Mouse (Mus musculus): ENCODE measurements around the gene Nr1i2. TPM values are rescaled to one million over a fixed set of nuclear protein-coding genes. Genes with fewer than 3 reads are reported as not detected.

Nr1i2 gene
- polyA plus RNA-seq, 1 experiment = not detected

- H3K4me3 ChIP-seq (ENCODE audit: low read depth, low read length) = no peak overlapping the region
- no peak overlapping the region for H3K27ac ChIP-seq (ENCODE audit: insufficient read depth, low read length)
- peaks cover 6% of the 10 kb centered on the region for H3K4me1 ChIP-seq (ENCODE audit: control insufficient read depth, insufficient read depth, low read length)
- no peaks in the 10 kb centered on the region for H3K27me3 ChIP-seq (ENCODE audit: control insufficient read depth, insufficient read depth, low read length, poor library complexity, severe bottlenecking)
- no peak for TF ChIP-seq CTCF (IDR thresholded peaks at IDR 0.05; ENCODE audit: low read depth, low read length)
- no peak for TF ChIP-seq EP300 (IDR thresholded peaks at IDR 0.05; ENCODE audit: insufficient read depth, low read depth, low read length)
- TF ChIP-seq POLR2A (IDR thresholded peaks at IDR 0.05; ENCODE audit: insufficient read depth, low read length) = no peak
- no peak overlapping the region for H3K9ac ChIP-seq (ENCODE audit: low read depth, poor library complexity, severe bottlenecking)
- H3K36me3 ChIP-seq (ENCODE audit: control insufficient read depth, insufficient read depth, low read length, poor library complexity, severe bottlenecking) = no peaks in the 10 kb centered on the region
- H3K9me3 ChIP-seq (replicated peaks; ENCODE audit: control insufficient read depth, insufficient read depth, low read length, poor library complexity, severe bottlenecking) = no peaks in the 10 kb centered on the region
These were observed 46.2 kb downstream of the Nr1i2 start for GRCm38 (mm10) chr16:38248331-38248961.

GRCm38 (mm10) chr16:38245849-38246585 is 48.6 kb downstream of the Nr1i2 start:
- H3K4me3 ChIP-seq (ENCODE audit: low read depth, low read length) = no peak overlapping the region
- H3K36me3 ChIP-seq (ENCODE audit: control insufficient read depth, insufficient read depth, low read length, poor library complexity, severe bottlenecking) = no peaks in the 10 kb centered on the region
- H3K27me3 ChIP-seq (ENCODE audit: control insufficient read depth, insufficient read depth, low read length, poor library complexity, severe bottlenecking) = no peaks in the 10 kb centered on the region
- no peak for TF ChIP-seq CTCF (IDR thresholded peaks at IDR 0.05; ENCODE audit: low read depth, low read length)
- no peak for TF ChIP-seq POLR2A (IDR thresholded peaks at IDR 0.05; ENCODE audit: insufficient read depth, low read length)
- H3K9me3 ChIP-seq (replicated peaks; ENCODE audit: control insufficient read depth, insufficient read depth, low read length, poor library complexity, severe bottlenecking) = no peaks in the 10 kb centered on the region
- H3K27ac ChIP-seq (ENCODE audit: insufficient read depth, low read length) = no peak overlapping the region
- H3K4me1 ChIP-seq (ENCODE audit: control insufficient read depth, insufficient read depth, low read length) = peaks cover 6% of the 10 kb centered on the region
- H3K9ac ChIP-seq (ENCODE audit: low read depth, poor library complexity, severe bottlenecking) = no peak overlapping the region

- no peaks in the 10 kb centered on the region for H3K9me3 ChIP-seq (replicated peaks; ENCODE audit: control insufficient read depth, insufficient read depth, low read length, poor library complexity, severe bottlenecking)
- H3K27me3 ChIP-seq (ENCODE audit: control insufficient read depth, insufficient read depth, low read length, poor library complexity, severe bottlenecking) = no peaks in the 10 kb centered on the region
- H3K4me3 ChIP-seq (ENCODE audit: low read depth, low read length) = no peak overlapping the region
- no peaks in the 10 kb centered on the region for H3K36me3 ChIP-seq (ENCODE audit: control insufficient read depth, insufficient read depth, low read length, poor library complexity, severe bottlenecking)
- no peak overlapping the region for H3K9ac ChIP-seq (ENCODE audit: low read depth, poor library complexity, severe bottlenecking)
- peaks cover 6% of the 10 kb centered on the region for H3K4me1 ChIP-seq (ENCODE audit: control insufficient read depth, insufficient read depth, low read length)
- no peak overlapping the region for H3K27ac ChIP-seq (ENCODE audit: insufficient read depth, low read length)
- TF ChIP-seq POLR2A (IDR thresholded peaks at IDR 0.05; ENCODE audit: insufficient read depth, low read length) (no peak), CTCF (IDR thresholded peaks at IDR 0.05; ENCODE audit: low read depth, low read length) (no peak), EP300 (IDR thresholded peaks at IDR 0.05; ENCODE audit: insufficient read depth, low read depth, low read length) (no peak)
These were observed 49.2 kb downstream of the Nr1i2 start for GRCm38 (mm10) chr16:38245379-38245778.

- Histone ChIP-seq H3K9me3 (replicated peaks; ENCODE audit: control insufficient read depth, insufficient read depth, low read length, poor library complexity, severe bottlenecking) (no peaks in the 10 kb centered on the region), H3K27ac (ENCODE audit: insufficient read depth, low read length) (no peak overlapping the region), H3K9ac (ENCODE audit: low read depth, poor library complexity, severe bottlenecking) (no peak overlapping the region), H3K27me3 (ENCODE audit: control insufficient read depth, insufficient read depth, low read length, poor library complexity, severe bottlenecking) (no peaks in the 10 kb centered on the region), H3K4me3 (ENCODE audit: low read depth, low read length) (no peak overlapping the region), H3K36me3 (ENCODE audit: control insufficient read depth, insufficient read depth, low read length, poor library complexity, severe bottlenecking) (no peaks in the 10 kb centered on the region), H3K4me1 (ENCODE audit: control insufficient read depth, insufficient read depth, low read length) (peaks cover 2% of the 10 kb centered on the region)
- no peak for TF ChIP-seq CTCF (IDR thresholded peaks at IDR 0.05; ENCODE audit: low read depth, low read length)
- no peak for TF ChIP-seq EP300 (IDR thresholded peaks at IDR 0.05; ENCODE audit: insufficient read depth, low read depth, low read length)
- TF ChIP-seq POLR2A (IDR thresholded peaks at IDR 0.05; ENCODE audit: insufficient read depth, low read length) = no peak
These were observed 50.5 kb downstream of the Nr1i2 start for GRCm38 (mm10) chr16:38244111-38244510.

- Histone ChIP-seq H3K27me3 (ENCODE audit: control insufficient read depth, insufficient read depth, low read length, poor library complexity, severe bottlenecking) (no peaks in the 10 kb centered on the region), H3K9ac (ENCODE audit: low read depth, poor library complexity, severe bottlenecking) (no peak overlapping the region), H3K36me3 (ENCODE audit: control insufficient read depth, insufficient read depth, low read length, poor library complexity, severe bottlenecking) (no peaks in the 10 kb centered on the region), H3K4me1 (ENCODE audit: control insufficient read depth, insufficient read depth, low read length) (no peaks in the 10 kb centered on the region), H3K27ac (ENCODE audit: insufficient read depth, low read length) (no peak overlapping the region), H3K9me3 (replicated peaks; ENCODE audit: control insufficient read depth, insufficient read depth, low read length, poor library complexity, severe bottlenecking) (no peaks in the 10 kb centered on the region), H3K4me3 (ENCODE audit: low read depth, low read length) (no peak overlapping the region)
- TF ChIP-seq CTCF (IDR thresholded peaks at IDR 0.05; ENCODE audit: low read depth, low read length) = no peak
- no peak for TF ChIP-seq POLR2A (IDR thresholded peaks at IDR 0.05; ENCODE audit: insufficient read depth, low read length)
- no peak for TF ChIP-seq EP300 (IDR thresholded peaks at IDR 0.05; ENCODE audit: insufficient read depth, low read depth, low read length)
These were observed 54.5 kb downstream of the Nr1i2 start for GRCm38 (mm10) chr16:38240167-38240566.

GRCm38 (mm10) chr16:38239729-38240128 is 54.9 kb downstream of the Nr1i2 start:
- H3K4me1 ChIP-seq (ENCODE audit: control insufficient read depth, insufficient read depth, low read length) = no peaks in the 10 kb centered on the region
- H3K27ac ChIP-seq (ENCODE audit: insufficient read depth, low read length) = no peak overlapping the region
- no peaks in the 10 kb centered on the region for H3K9me3 ChIP-seq (replicated peaks; ENCODE audit: control insufficient read depth, insufficient read depth, low read length, poor library complexity, severe bottlenecking)
- no peaks in the 10 kb centered on the region for H3K27me3 ChIP-seq (ENCODE audit: control insufficient read depth, insufficient read depth, low read length, poor library complexity, severe bottlenecking)
- no peaks in the 10 kb centered on the region for H3K36me3 ChIP-seq (ENCODE audit: control insufficient read depth, insufficient read depth, low read length, poor library complexity, severe bottlenecking)
- no peak overlapping the region for H3K4me3 ChIP-seq (ENCODE audit: low read depth, low read length)
- H3K9ac ChIP-seq (ENCODE audit: low read depth, poor library complexity, severe bottlenecking) = no peak overlapping the region
- TF ChIP-seq POLR2A (IDR thresholded peaks at IDR 0.05; ENCODE audit: insufficient read depth, low read length) (no peak), CTCF (IDR thresholded peaks at IDR 0.05; ENCODE audit: low read depth, low read length) (peak; percentile 17)

All from ES-Bruce4 (cell line).